Mouse (Mus musculus) cortical plate, adult 2 months (tissue): Measurements from ENCODE around the gene Gm13697.

ENCODE experiments used
- CTCF ChIP-seq: fragments of 200-500 bp; IDR thresholded peaks from 2 replicates; pipeline ENCODE4 v1.5.1; 2011; ENCODE audit warnings: mild to moderate bottlenecking, control low read depth, low read length; ENCODE audit not compliant: insufficient read depth; ENCODE audit errors: extremely low read depth
- POLR2A ChIP-seq: fragments of 200-500 bp; IDR thresholded peaks from 2 replicates; pipeline ENCODE4 v1.6.1; 2011; ENCODE audit warnings: mild to moderate bottlenecking, low read length, control low read depth; ENCODE audit not compliant: insufficient read depth; ENCODE audit errors: extremely low read depth

DNA sequence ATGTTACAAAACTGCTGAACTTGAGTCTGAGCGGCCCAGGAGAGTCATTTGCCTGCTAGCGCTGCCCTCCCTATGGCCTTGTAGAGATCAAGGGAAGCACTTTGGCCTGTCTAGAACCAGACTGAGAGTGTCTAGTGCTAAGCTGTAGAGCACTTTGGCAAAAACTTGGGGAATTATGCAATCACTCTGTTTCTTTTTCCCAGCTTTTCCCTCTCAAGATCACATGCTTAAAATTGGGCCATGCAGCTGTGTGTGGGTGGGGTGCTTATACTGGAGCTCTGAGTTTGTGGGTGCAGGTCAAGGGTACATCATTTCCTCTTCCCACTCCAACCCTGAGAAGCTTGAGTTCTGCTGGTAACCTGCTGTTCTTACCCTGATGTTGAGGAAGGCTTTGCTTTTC is 38.4 kb downstream of the Gm13697 start:
- no peak for TF ChIP-seq CTCF
- TF ChIP-seq POLR2A: no peak
